Mouse (Mus musculus): ENCODE data around the gene Thada.

DNA sequence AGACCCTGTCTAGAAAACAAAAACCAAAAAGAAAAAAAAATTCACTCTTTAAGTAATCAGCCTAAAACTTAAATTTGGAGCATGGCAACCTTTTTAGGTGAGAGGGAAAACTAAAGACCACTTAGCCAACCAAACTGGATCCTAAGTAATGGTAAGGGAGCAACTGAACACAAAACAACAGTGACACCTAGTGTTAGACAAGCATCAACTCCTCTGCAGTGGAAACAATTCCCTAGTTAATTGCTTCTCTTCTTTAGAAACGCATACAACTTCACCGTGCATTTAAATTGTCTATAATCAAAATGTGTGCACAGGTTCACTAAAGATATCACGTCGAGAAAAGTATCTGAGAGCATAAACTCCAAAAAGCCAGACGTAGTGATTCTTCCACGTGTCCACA is 80.3 kb downstream of the Thada start:
- TF ChIP-seq CTCF (IDR thresholded peaks at IDR 0.05; ENCODE audit: control insufficient read depth, insufficient read depth, low read length) (no peak), POLR2A (IDR thresholded peaks at IDR 0.05; ENCODE audit: borderline replicate concordance, control insufficient read depth, low read depth, low read length) (no peak)

Measured in bone marrow, adult 2 months (tissue).